Mouse (Mus musculus): ENCODE results near the gene Itga4. TPM values are rescaled to one million over a fixed set of nuclear protein-coding genes. Genes with fewer than 3 reads are reported as not detected.

Itga4 gene
- total RNA-seq, 2 experiments from 2014 or later, result 3.2 to 4.2 TPM

GRCm38 (mm10) chr2:79379087-79380041, 124.1 kb downstream of the Itga4 start:
- intact Hi-C loops (cut with DNase I), result loop anchor here (10.0 kb wide), 1 partner anchor 265 kb away; no protein-coding TSS in a partner anchor
- DNase-seq, result no peak

Other genes with a start within 250 kb of the Itga4 start
- gene Neurod1, start 201.3 kb downstream of the Itga4 start, total RNA-seq (2021), result not detected
- gene Cerkl, start 201.4 kb downstream of the Itga4 start, total RNA-seq (2021), result under 1 TPM; 0.34 to 0.36 TPM

All from heart, postnatal 14 days (tissue).